In genomic region chr1:65282766-65283165, GRCm38 (mm10) we compare ENCODE assay signal across 9 mouse cellular contexts. TPM values are rescaled to one million over a fixed set of nuclear protein-coding genes. Genes with fewer than 3 reads are reported as not detected.
DNase-seq lines count a peak whose midpoint lies in the region; ATAC-seq and TF ChIP-seq lines count a peak whose summit lies in the region.
"Had no signal": no experiment of that assay in that cellular context is flagged by ENCODE, and none has a peak within 500 bp of the region (broad histone marks: within the 10 kb centered on the region; RNA-seq: fewer than 3 reads in every experiment).

No protein-coding gene starts in this region.

- no peaks in the 10 kb centered on the region for H3K79me2 ChIP-seq in CH12.LX (replicated peaks; ENCODE audit: control insufficient read depth, extremely low read depth, insufficient read depth, poor library complexity, severe bottlenecking)

- H3K9me3 ChIP-seq in CH12.LX (replicated peaks; ENCODE audit: low read length): no peaks in the 10 kb centered on the region
- H3K9me3 ChIP-seq in liver, embryonic 13.5 days (replicated peaks): no peaks in the 10 kb centered on the region
- H3K9me3 ChIP-seq: liver, embryonic 15.5 days had no signal

- peaks cover 0 to 12% of the 10 kb centered on the region in 2 experiments for H3K36me3 ChIP-seq in CH12.LX (replicated peaks in 1 of 2; ENCODE audit: control insufficient read depth in 1 of 2, insufficient read depth in 1 of 2, low read length in 1 of 2)
- no peaks in the 10 kb centered on the region for H3K36me3 ChIP-seq in liver, embryonic 13.5 days
- H3K36me3 ChIP-seq: liver, embryonic 15.5 days had no signal

- no peak overlapping the region for H3K4me2 ChIP-seq in CH12.LX (ENCODE audit: insufficient read depth, low read depth, poor library complexity, severe bottlenecking)
- no peak overlapping the region for H3K4me2 ChIP-seq in liver, embryonic 13.5 days
- H3K4me2 ChIP-seq: liver, embryonic 15.5 days had no signal

- no peak overlapping the region for H3K9ac ChIP-seq in CH12.LX (ENCODE audit: insufficient read depth, low read depth)
- H3K9ac ChIP-seq in liver, embryonic 13.5 days: no peak overlapping the region
- H3K9ac ChIP-seq: liver, embryonic 15.5 days had no signal

- TF ChIP-seq RAD21 in CH12.LX (IDR thresholded peaks at IDR 0.05; ENCODE audit: low read depth, low read length): peak; percentile 77

- H3K27ac ChIP-seq in CH12.LX (ENCODE audit: insufficient read depth, low read depth): no peak overlapping the region
- no peak overlapping the region for H3K27ac ChIP-seq in liver, embryonic 13.5 days
- H3K27ac ChIP-seq: liver, embryonic 15.5 days had no signal

- no peaks in the 10 kb centered on the region for H3K4me1 ChIP-seq in CH12.LX (ENCODE audit: control insufficient read depth in 1 of 2, insufficient read depth in 2 of 2)
- H3K4me1 ChIP-seq in liver, embryonic 13.5 days (replicated peaks): no peaks in the 10 kb centered on the region
- H3K4me1 ChIP-seq: liver, embryonic 15.5 days had no signal

- dilution Hi-C loops in CH12.LX (cut with MboI; ENCODE audit: extremely low pct_ligation_motif_present, extremely low pct_unique_long_range_greater_than_20kb, low sequenced_read_pairs): no loop called here

- peak; percentile 55 to 79 for TF ChIP-seq CTCF in CH12.LX (conservative IDR thresholded peaks at IDR 0.05 in 1 of 2, IDR thresholded peaks at IDR 0.05 in 1 of 2; ENCODE audit: low read depth in 2 of 2, low read length in 2 of 2)

- DNase-seq in CH12.LX (ENCODE audit: extremely low read depth) (peak; percentile 57), NIH3T3 (ENCODE audit: low read depth) (peak; percentile 70)
- peak; percentile 57 for DNase-seq in cerebellum, adult 8-10 months
- DNase-seq in frontal cortex, postnatal 14 days (ENCODE audit: low spot score in 2 of 2): peak; percentile 14 to 56
- DNase-seq in kidney, postnatal 25 days: peak; percentile 52 to 60
- DNase-seq in liver, embryonic 13.5 days: peak; percentile 12
- peak; percentile 23 for DNase-seq in retina, adult 2 months (ENCODE audit: low read depth, low spot score)
- no peak for DNase-seq in spleen, postnatal 14 days (ENCODE audit: low spot score in 2 of 2)

- WGBS in liver, embryonic 13.5 days (ENCODE audit: insufficient replicate concordance): 12% methylated on average over 6 of the region's 6 CpGs

- H3K4me3 ChIP-seq in CH12.LX (replicated peaks in 1 of 3; ENCODE audit: low read depth in 2 of 3, low read length in 2 of 3, poor library complexity in 1 of 3): no peak overlapping the region
- no peak overlapping the region for H3K4me3 ChIP-seq in liver, embryonic 13.5 days (replicated peaks)
- H3K4me3 ChIP-seq: liver, embryonic 15.5 days had no signal

- H3K27me3 ChIP-seq in CH12.LX (replicated peaks): no peaks in the 10 kb centered on the region
- H3K27me3 ChIP-seq in liver, embryonic 13.5 days: no peaks in the 10 kb centered on the region
- H3K27me3 ChIP-seq: liver, embryonic 15.5 days had no signal

- in situ Hi-C loops in CH12.LX (cut with MboI; ENCODE audit: low pct_ligation_motif_present, low pct_unique_long_range_greater_than_20kb, low sequenced_read_pairs): no loop called here

- no peak for ATAC-seq in liver, embryonic 13.5 days (ENCODE audit: low read depth)

- no peak for TF ChIP-seq EP300 in CH12.LX (IDR thresholded peaks at IDR 0.05; ENCODE audit: low read length)

- TF ChIP-seq POLR2A in CH12.LX (IDR thresholded peaks at IDR 0.05; ENCODE audit: low read depth, low read length): no peak

TF ChIP-seq in CH12.LX, 34 proteins besides CTCF, POLR2A, EP300 and RAD21:
- TF ChIP-seq TBP (conservative IDR thresholded peaks at IDR 0.05; ENCODE audit: low read depth, low read length) (no peak), CHD2 (IDR thresholded peaks at IDR 0.05; ENCODE audit: low read length) (no peak), ZNF384 (IDR thresholded peaks at IDR 0.05; ENCODE audit: low read depth, low read length) (peak; percentile 19; the same call in 1 of the 2 replicates), E2F4 (IDR thresholded peaks at IDR 0.05; ENCODE audit: insufficient replicate concordance, low read depth, low read length) (0 out of 2 replicates have a peak, but pooled peaks have one; percentile 64), CHD1 (IDR thresholded peaks at IDR 0.05; ENCODE audit: low read depth, low read length) (no peak), SMC3 (IDR thresholded peaks at IDR 0.05; ENCODE audit: low read depth, low read length) (peak; percentile 53), UBTF (IDR thresholded peaks at IDR 0.05; ENCODE audit: low read depth, low read length) (no peak), TCF12 (IDR thresholded peaks at IDR 0.05; ENCODE audit: low read depth, low read length) (no peak), MAX (IDR thresholded peaks at IDR 0.05; ENCODE audit: low read length) (no peak)

RNA-seq across cellular contexts. Expression of gene Pth2r, which starts 0.9 kb away (rescaled TPM):
- total RNA-seq in CH12.LX (2012; rRNA removed): not detected in 2 replicates
- total RNA-seq in CH12.LX (2014; rRNA removed): not detected in 2 replicates
- not detected in 2 replicates for polyA plus RNA-seq in CH12.LX (2012; ENCODE audit: insufficient read length, low read depth)
- not detected in 2 replicates for polyA plus RNA-seq in liver, embryonic 13.5 days (2015; fragmentation: Nextera tagmentation; extraction: Ambion mirVana)
- polyA plus RNA-seq: liver, embryonic 15.5 days had no signal

Comparison
In these comparisons a context has a peak if more than half of its experiments do, and no peak if none do; other contexts are left out.
1. DNase-seq: peak in CH12.LX (single experiment), NIH3T3 (single experiment), cerebellum, adult 8-10 months (single experiment), frontal cortex, postnatal 14 days (2 of 2), kidney, postnatal 25 days (2 of 2), liver, embryonic 13.5 days (single experiment) and retina, adult 2 months (single experiment); none in spleen, postnatal 14 days (0 of 2).